Mouse (Mus musculus) spleen, postnatal 10 days (tissue): Measurements from ENCODE around the gene Gp6.
A peak's percentile ranks its signal among the peaks of the same experiment; 100 is the strongest.
"Not testable (repeated sequence)": the region's sequence is repeated elsewhere in the genome, so short reads cannot be mapped to it uniquely, and the experiment has no call there.

Source experiments
- DNase-seq, 2 experiments: peaks; one replicate each; pipeline ENCODE4 v3.0.0; 2021 to 2022; ENCODE audit warnings: low spot score in 2 of 2

Gp6 gene

GRCm38 (mm10) chr7:4397730-4398129 lies at the start of gene Gp6:
TSS of gene Gp6 (minus strand) at chr7:4397744.
- no peak for DNase-seq

- DNase-seq = peak in 1 of 2 experiments; percentile 32
Observed at GRCm38 (mm10) chr7:4447138-4447537, 49.6 kb upstream of the Gp6 start.

GRCm38 (mm10) chr7:4445216-4445791 lies 47.8 kb upstream of the Gp6 start, which contains the start of gene Rdh13:
TSS of gene Rdh13 (minus strand) at chr7:4445649.
- DNase-seq = peak; percentile 60 to 86

GRCm38 (mm10) chr7:4440549-4440948 lies 43.0 kb upstream of the Gp6 start:
- no peak for DNase-seq

- DNase-seq = peak in 1 of 2 experiments; percentile 4
Observed at GRCm38 (mm10) chr7:4437721-4438120, 40.2 kb upstream of the Gp6 start.

GRCm38 (mm10) chr7:4432026-4432425 lies 34.5 kb upstream of the Gp6 start:
- no peak for DNase-seq

- DNase-seq = peak; percentile 53 to 83
Observed at GRCm38 (mm10) chr7:4431548-4431947, 34.0 kb upstream of the Gp6 start.

- no peak for DNase-seq
Observed at GRCm38 (mm10) chr7:4430246-4430844, 32.8 kb upstream of the Gp6 start.

GRCm38 (mm10) chr7:4427161-4427912 lies 29.8 kb upstream of the Gp6 start:
- DNase-seq = peak; percentile 68 to 90

GRCm38 (mm10) chr7:4420230-4420629 lies 22.7 kb upstream of the Gp6 start:
- no peak for DNase-seq

- DNase-seq = no peak
Observed at GRCm38 (mm10) chr7:4419681-4420080, 22.1 kb upstream of the Gp6 start.

GRCm38 (mm10) chr7:4412406-4412805 lies 14.9 kb upstream of the Gp6 start:
- not testable (repeated sequence) for DNase-seq

- DNase-seq = no peak
Observed at GRCm38 (mm10) chr7:4373521-4373920, 24.0 kb downstream of the Gp6 start.

- DNase-seq = no peak
Observed at GRCm38 (mm10) chr7:4337509-4337908, 60.0 kb downstream of the Gp6 start, which contains the start of gene Ncr1. TSS of gene Ncr1 (plus strand) at chr7:4337724.

- no peak for DNase-seq
Observed at GRCm38 (mm10) chr7:4323301-4323700, 74.2 kb downstream of the Gp6 start.
